Mouse (Mus musculus): Measurements from ENCODE around the gene Morc4.

DNA sequence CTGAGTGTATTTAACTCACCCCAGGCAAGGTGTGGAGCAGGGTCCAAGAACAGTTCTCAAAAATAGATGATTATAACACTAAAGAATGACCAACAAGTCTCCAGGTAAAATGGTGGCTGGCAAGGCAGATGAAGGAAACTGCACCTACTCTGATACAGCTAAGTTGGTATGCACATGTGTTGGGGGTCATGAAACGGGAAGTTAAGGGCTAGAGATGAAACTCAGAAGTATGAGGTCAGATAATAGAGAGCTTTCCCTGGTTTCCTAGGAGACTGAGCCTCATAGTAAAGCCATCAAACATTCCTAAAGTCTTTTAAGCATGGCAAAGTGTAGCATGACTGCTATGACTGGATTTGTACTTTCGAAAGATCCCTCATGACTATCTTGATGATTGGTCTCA is 68.4 kb downstream of the Morc4 start:
- TF ChIP-seq CTCF (conservative IDR thresholded peaks at IDR 0.05; ENCODE audit: insufficient read depth, insufficient read length, low read depth, low read length): no peak
- no peak for TF ChIP-seq POLR2A (IDR thresholded peaks at IDR 0.05; ENCODE audit: low read depth, low read length)
